Mouse (Mus musculus) embryonic facial prominence, embryonic 12.5 days (tissue): Measurements from ENCODE around the gene Tuba4a. TPM values are rescaled to one million over a fixed set of nuclear protein-coding genes. Genes with fewer than 3 reads are reported as not detected.

Experiments
- ATAC-seq: fragments of 200-750 bp; cut with Nextera tagmentation; 2 replicates; pipeline ENCODE4 v1.8.0; 2017; ENCODE audit not compliant: insufficient number of reproducible peaks, insufficient read depth, low FRiP score, low TSS enrichment
- H3K27ac ChIP-seq: fragments of 300-500 bp; sonication (generic); 2 replicates; pipeline ENCODE4 v1.5.1; 2016; ENCODE audit warnings: mild to moderate bottlenecking
- H3K27me3 ChIP-seq: fragments of 300-500 bp; sonication (generic); 2 replicates; pipeline ENCODE4 v1.6.1; 2016; ENCODE audit warnings: mild to moderate bottlenecking, moderate library complexity
- H3K36me3 ChIP-seq: fragments of 300-500 bp; sonication (generic); 2 replicates; pipeline ENCODE4 v1.6.1; 2016; ENCODE audit warnings: mild to moderate bottlenecking
- H3K4me1 ChIP-seq: fragments of 300-500 bp; sonication (generic); 2 replicates; pipeline ENCODE4 v1.6.1; 2016
- H3K4me2 ChIP-seq: fragments of 300-500 bp; sonication (generic); replicated peaks from 2 replicates; pipeline ENCODE4 v1.6.1; 2016; ENCODE audit warnings: mild to moderate bottlenecking, moderate library complexity
- H3K4me3 ChIP-seq: fragments of 300-500 bp; sonication (generic); 2 replicates; pipeline ENCODE4 v1.5.1; 2016; ENCODE audit warnings: mild to moderate bottlenecking
- H3K9ac ChIP-seq: fragments of 300-500 bp; sonication (generic); 2 replicates; pipeline ENCODE4 v1.6.1; 2016; ENCODE audit warnings: mild to moderate bottlenecking, moderate library complexity
- H3K9me3 ChIP-seq: fragments of 300-500 bp; sonication (generic); 2 replicates; pipeline ENCODE4 v1.6.1; 2016; ENCODE audit warnings: mild to moderate bottlenecking, moderate library complexity
- WGBS: fragments of 180-500 bp; shearing (Covaris S2); methylation state at CpG from one replicate; pipeline ENCODE4 v1.1.7; 2016; 5-methylcytosine and 5-hydroxymethylcytosine counted together
- polyA plus RNA-seq: library from polyadenylated mRNA; unstranded; fragments of >200 nt; fragmentation: Nextera tagmentation; extraction: Ambion mirVana; gene quantifications from 2 replicates; pipeline ENCODE4 v1.2.1, GENCODE M21; 2016

The Tuba4a gene
- 16.2 and 18.7 TPM in 2 replicates for polyA plus RNA-seq

GRCm38 (mm10) chr1:75219531-75219930 is at the start of gene Tuba4a:
Gene Tuba4a, minus strand, starts transcription at chr1:75219865.
- peak within 1 kb of the TSS; percentile 50 for H3K4me3 ChIP-seq
- under 1% methylated on average over 34 of the region's 34 CpGs for WGBS
- H3K27me3 ChIP-seq, result peaks cover 62% of the 10 kb centered on the region
- peak within 1 kb of the TSS; percentile 39 for H3K9ac ChIP-seq
- H3K4me1 ChIP-seq, result peaks cover 9% of the 10 kb centered on the region; the same call in 1 of the 2 replicates
- no peaks in the 10 kb centered on the region for H3K9me3 ChIP-seq
- H3K27ac ChIP-seq, result no peak within 1 kb of the TSS
- H3K36me3 ChIP-seq, result peaks cover 6% of the 10 kb centered on the region
- H3K4me2 ChIP-seq, result peak within 1 kb of the TSS; percentile 92
- ATAC-seq, result no peak; the same call in 1 of the 2 replicates

GRCm38 (mm10) chr1:75264091-75264880 is 44.6 kb upstream of the Tuba4a start, which contains the start of gene Ptprn:
Gene Ptprn, minus strand, starts transcription at chr1:75264502.
- Histone ChIP-seq H3K4me1 (peaks cover 5% of the 10 kb centered on the region; the same call in 1 of the 2 replicates), H3K9ac (no peak within 1 kb of the TSS), H3K27me3 (peaks cover 49% of the 10 kb centered on the region), H3K27ac (no peak within 1 kb of the TSS), H3K4me2 (peak within 1 kb of the TSS; percentile 39), H3K36me3 (no peaks in the 10 kb centered on the region), H3K4me3 (peak within 1 kb of the TSS; percentile 15; the same call in 1 of the 2 replicates), H3K9me3 (no peaks in the 10 kb centered on the region)
- no peak for ATAC-seq
- 11% methylated on average over 32 of the region's 32 CpGs for WGBS

- peak overlapping the region; percentile 15; the same call in 1 of the 2 replicates for H3K4me3 ChIP-seq
- H3K4me1 ChIP-seq, result peaks cover 5% of the 10 kb centered on the region; the same call in 1 of the 2 replicates
- ATAC-seq, result 0 out of 2 replicates have a peak, but pooled peaks have one; percentile 28
- 2% methylated on average over 40 of the region's 40 CpGs for WGBS
- peaks cover 48% of the 10 kb centered on the region for H3K27me3 ChIP-seq
- no peaks in the 10 kb centered on the region for H3K9me3 ChIP-seq
- H3K4me2 ChIP-seq, result peak overlapping the region; percentile 39
- no peaks in the 10 kb centered on the region for H3K36me3 ChIP-seq
- no peak overlapping the region for H3K9ac ChIP-seq
- no peak overlapping the region for H3K27ac ChIP-seq
Observed at GRCm38 (mm10) chr1:75262969-75263951, 43.6 kb upstream of the Tuba4a start.

- Histone ChIP-seq H3K4me2 (no peak overlapping the region), H3K9me3 (no peaks in the 10 kb centered on the region), H3K9ac (no peak overlapping the region), H3K4me1 (peaks cover 5% of the 10 kb centered on the region; the same call in 1 of the 2 replicates), H3K36me3 (no peaks in the 10 kb centered on the region), H3K4me3 (no peak overlapping the region), H3K27ac (no peak overlapping the region), H3K27me3 (peaks cover 55% of the 10 kb centered on the region)
- ATAC-seq, result no peak
Observed at GRCm38 (mm10) chr1:75261278-75261677, 41.6 kb upstream of the Tuba4a start.

GRCm38 (mm10) chr1:75255516-75256046 is 35.9 kb upstream of the Tuba4a start:
- Histone ChIP-seq H3K27me3 (peaks cover 15% of the 10 kb centered on the region; the same call in 1 of the 2 replicates), H3K4me1 (peaks cover 9% of the 10 kb centered on the region; the same call in 1 of the 2 replicates), H3K9ac (no peak overlapping the region), H3K9me3 (no peaks in the 10 kb centered on the region), H3K27ac (no peak overlapping the region), H3K4me3 (no peak overlapping the region), H3K4me2 (no peak overlapping the region), H3K36me3 (no peaks in the 10 kb centered on the region)
- WGBS, result 64% methylated on average over 10 of the region's 10 CpGs
- ATAC-seq, result no peak

GRCm38 (mm10) chr1:75254625-75255013 is 35.0 kb upstream of the Tuba4a start:
- Histone ChIP-seq H3K4me1 (peaks cover 11% of the 10 kb centered on the region; the same call in 1 of the 2 replicates), H3K4me2 (no peak overlapping the region), H3K36me3 (no peaks in the 10 kb centered on the region), H3K9ac (no peak overlapping the region), H3K9me3 (no peaks in the 10 kb centered on the region), H3K27ac (no peak overlapping the region), H3K27me3 (peaks cover 15% of the 10 kb centered on the region; the same call in 1 of the 2 replicates), H3K4me3 (no peak overlapping the region)
- WGBS, result 66% methylated on average over 8 of the region's 8 CpGs
- ATAC-seq, result no peak

GRCm38 (mm10) chr1:75253849-75254624 is 34.4 kb upstream of the Tuba4a start:
- H3K4me1 ChIP-seq, result peaks cover 11% of the 10 kb centered on the region; the same call in 1 of the 2 replicates
- ATAC-seq, result no peak
- no peaks in the 10 kb centered on the region for H3K9me3 ChIP-seq
- H3K27ac ChIP-seq, result no peak overlapping the region
- H3K9ac ChIP-seq, result no peak overlapping the region
- no peaks in the 10 kb centered on the region for H3K36me3 ChIP-seq
- H3K4me3 ChIP-seq, result no peak overlapping the region
- H3K27me3 ChIP-seq, result peaks cover 15% of the 10 kb centered on the region; the same call in 1 of the 2 replicates
- H3K4me2 ChIP-seq, result no peak overlapping the region
- 65% methylated on average over 16 of the region's 16 CpGs for WGBS

GRCm38 (mm10) chr1:75253029-75253428 is 33.4 kb upstream of the Tuba4a start:
- WGBS, result 72% methylated on average over 16 of the region's 16 CpGs
- H3K27me3 ChIP-seq, result 0 out of 2 replicates have a peak, but pooled peaks cover 11% of the 10 kb centered on the region
- H3K4me3 ChIP-seq, result no peak overlapping the region
- H3K9ac ChIP-seq, result no peak overlapping the region
- H3K9me3 ChIP-seq, result no peaks in the 10 kb centered on the region
- no peaks in the 10 kb centered on the region for H3K36me3 ChIP-seq
- no peak for ATAC-seq
- H3K27ac ChIP-seq, result no peak overlapping the region
- H3K4me2 ChIP-seq, result no peak overlapping the region
- peaks cover 14% of the 10 kb centered on the region; the same call in 1 of the 2 replicates for H3K4me1 ChIP-seq

GRCm38 (mm10) chr1:75252308-75252707 is 32.6 kb upstream of the Tuba4a start:
- no peak overlapping the region for H3K4me2 ChIP-seq

GRCm38 (mm10) chr1:75251112-75251970 is 31.7 kb upstream of the Tuba4a start:
- no peak for ATAC-seq
- Histone ChIP-seq H3K9me3 (no peaks in the 10 kb centered on the region), H3K4me3 (0 out of 2 replicates have a peak overlapping the region, but pooled peaks have one; percentile 13), H3K4me1 (peaks cover 20% of the 10 kb centered on the region; the same call in 1 of the 2 replicates), H3K4me2 (peak overlapping the region; percentile 47), H3K27me3 (0 out of 2 replicates have a peak, but pooled peaks cover 4% of the 10 kb centered on the region), H3K9ac (no peak overlapping the region), H3K27ac (no peak overlapping the region), H3K36me3 (no peaks in the 10 kb centered on the region)
- WGBS, result 4% methylated on average over 21 of the region's 22 CpGs

More at GRCm38 (mm10) chr1:75252308-75252707, 32.6 kb upstream of the Tuba4a start:
- 0 out of 2 replicates have a peak, but pooled peaks cover 8% of the 10 kb centered on the region for H3K27me3 ChIP-seq
- no peak for ATAC-seq
- no peaks in the 10 kb centered on the region for H3K36me3 ChIP-seq
- H3K9me3 ChIP-seq, result no peaks in the 10 kb centered on the region
- no peak overlapping the region for H3K27ac ChIP-seq
- H3K4me1 ChIP-seq, result peaks cover 20% of the 10 kb centered on the region; the same call in 1 of the 2 replicates
- no peak overlapping the region for H3K4me3 ChIP-seq
- H3K9ac ChIP-seq, result no peak overlapping the region
- 70% methylated on average over 13 of the region's 13 CpGs for WGBS
